Mouse (Mus musculus) CH12.LX (cell line): ENCODE measurements at regions not wholly inside any gene's neighbourhood (a gene's known extent, or its start where the extent isn't known, plus 50 kb on each side); places are given as distances from the start of the nearest gene placed in this dataset.

ENCODE experiments used
- DNase-seq: peaks from one replicate; pipeline ENCODE4 v3.0.0-alpha.2; 2013; ENCODE audit errors: extremely low read depth
- H3K27ac ChIP-seq: 2 replicates; pipeline ENCODE4 v1.5.1; 2012; ENCODE audit warnings: low read depth, mild to moderate bottlenecking, control low read depth, moderate library complexity; ENCODE audit not compliant: insufficient read depth
- H3K27me3 ChIP-seq: replicated peaks from 2 replicates; pipeline ENCODE3; 2012; ENCODE audit warnings: inconsistent platforms
- H3K36me3 ChIP-seq, 2 experiments: replicated peaks in 1 of 2; 2 replicates each; pipeline versions ENCODE3 to v1.6.1; 2012; ENCODE audit warnings: inconsistent platforms in 1 of 2, low read length in 1 of 2, mild to moderate bottlenecking in 1 of 2, mixed read lengths in 1 of 2, moderate library complexity in 1 of 2; ENCODE audit not compliant: control insufficient read depth in 1 of 2, insufficient read depth in 1 of 2
- H3K4me1 ChIP-seq, 2 experiments: 2 replicates each; pipeline ENCODE4 v1.6.1; 2012; ENCODE audit warnings: inconsistent platforms in 1 of 2, moderate library complexity in 1 of 2; ENCODE audit not compliant: insufficient read depth in 2 of 2, control insufficient read depth in 1 of 2
- H3K4me2 ChIP-seq: 2 replicates; pipeline ENCODE4 v1.6.1; 2012; ENCODE audit warnings: low read depth, mild to moderate bottlenecking, control low read depth; ENCODE audit not compliant: poor library complexity, insufficient read depth, severe bottlenecking
- H3K4me3 ChIP-seq, 3 experiments: fragments of 150-350 bp in 1 of 3; sonication (generic) in 1 of 3; replicated peaks in 1 of 3; 2 replicates each; pipeline versions ENCODE3 to v1.5.1; 2011 to 2012; ENCODE audit warnings: low read depth in 2 of 3, low read length in 2 of 3, mild to moderate bottlenecking in 2 of 3, moderate library complexity in 2 of 3, control low read depth in 1 of 3, improper control_type of control experiment in 1 of 3, inconsistent platforms in 1 of 3, mixed read lengths in 1 of 3; ENCODE audit not compliant: poor library complexity in 1 of 3
- H3K79me2 ChIP-seq: replicated peaks from 2 replicates; pipeline ENCODE4 v1.6.1; 2012; ENCODE audit warnings: mild to moderate bottlenecking, moderate library complexity; ENCODE audit not compliant: control insufficient read depth, poor library complexity, insufficient read depth, severe bottlenecking; ENCODE audit errors: extremely low read depth
- H3K9ac ChIP-seq: 2 replicates; pipeline ENCODE4 v1.6.1; 2012; ENCODE audit warnings: low read depth, mild to moderate bottlenecking, control low read depth, moderate library complexity; ENCODE audit not compliant: insufficient read depth
- H3K9me3 ChIP-seq: replicated peaks from 2 replicates; pipeline ENCODE3; 2012; ENCODE audit warnings: low read length, inconsistent platforms, mixed read lengths
- CHD2 ChIP-seq: IDR thresholded peaks from 2 replicates; pipeline ENCODE4 v1.6.1; 2011; ENCODE audit warnings: low read length, improper control_type of control experiment
- CTCF ChIP-seq, 2 experiments: IDR thresholded peaks in 1 of 2; conservative IDR thresholded peaks in 1 of 2; 2 replicates each; pipeline ENCODE4 v1.5.1; 2011 to 2012; ENCODE audit warnings: low read depth in 2 of 2, low read length in 2 of 2, improper control_type of control experiment in 1 of 2, inconsistent platforms in 1 of 2, mild to moderate bottlenecking in 1 of 2, moderate library complexity in 1 of 2
- E2F4 ChIP-seq: IDR thresholded peaks from 2 replicates; pipeline ENCODE4 v1.6.1; 2011; ENCODE audit warnings: low read depth, low read length, improper control_type of control experiment; ENCODE audit not compliant: insufficient replicate concordance
- EP300 ChIP-seq: IDR thresholded peaks from 2 replicates; pipeline ENCODE4 v1.6.1; 2011; ENCODE audit warnings: low read length, improper control_type of control experiment
- JUN ChIP-seq: IDR thresholded peaks from 2 replicates; pipeline ENCODE4 v1.6.1; 2011; ENCODE audit warnings: low read depth, mild to moderate bottlenecking, low read length, improper control_type of control experiment, moderate library complexity; ENCODE audit not compliant: insufficient read depth
- KAT2A ChIP-seq: IDR thresholded peaks from 2 replicates; pipeline ENCODE4 v1.6.1; 2012; ENCODE audit warnings: low read length, improper control_type of control experiment, inconsistent platforms; ENCODE audit not compliant: insufficient replicate concordance
- MAX ChIP-seq: IDR thresholded peaks from 2 replicates; pipeline ENCODE4 v1.6.1; 2011; ENCODE audit warnings: low read length, improper control_type of control experiment
- MAZ ChIP-seq: IDR thresholded peaks from 2 replicates; pipeline ENCODE4 v1.6.1; 2012; ENCODE audit warnings: low read depth, mild to moderate bottlenecking, inconsistent platforms, low read length, improper control_type of control experiment, moderate library complexity
- MXI1 ChIP-seq: IDR thresholded peaks from 2 replicates; pipeline ENCODE4 v1.6.1; 2011; ENCODE audit warnings: mild to moderate bottlenecking, low read depth, low read length, improper control_type of control experiment
- PAX5 ChIP-seq: IDR thresholded peaks from 2 replicates; pipeline ENCODE4 v1.6.1; 2012; ENCODE audit warnings: low read length, inconsistent platforms, mixed read lengths
- POLR2AphosphoS2 ChIP-seq: IDR thresholded peaks from 2 replicates; pipeline ENCODE4 v1.6.1; 2011; ENCODE audit warnings: low read depth, low read length, improper control_type of control experiment
- SIN3A ChIP-seq: IDR thresholded peaks from 2 replicates; pipeline ENCODE4 v1.6.1; 2012; ENCODE audit warnings: low read length, improper control_type of control experiment, inconsistent platforms
- SMC3 ChIP-seq: IDR thresholded peaks from 2 replicates; pipeline ENCODE4 v1.6.1; 2011; ENCODE audit warnings: low read depth, low read length, improper control_type of control experiment
- TCF12 ChIP-seq: IDR thresholded peaks from 2 replicates; pipeline ENCODE4 v1.6.1; 2014; ENCODE audit warnings: low read depth, mild to moderate bottlenecking, inconsistent platforms, low read length, improper control_type of control experiment
- USF1 ChIP-seq: IDR thresholded peaks from 2 replicates; pipeline ENCODE4 v1.6.1; 2014; ENCODE audit warnings: low read depth, mild to moderate bottlenecking, inconsistent platforms, low read length, improper control_type of control experiment
- USF2 ChIP-seq: conservative IDR thresholded peaks from 2 replicates; pipeline ENCODE4 v1.6.1; 2011; ENCODE audit warnings: low read depth, low read length, improper control_type of control experiment
- ZC3H11A ChIP-seq: IDR thresholded peaks from 2 replicates; pipeline ENCODE4 v1.6.1; 2012; ENCODE audit warnings: low read depth, mild to moderate bottlenecking, inconsistent platforms, low read length, improper control_type of control experiment
- ZNF384 ChIP-seq: IDR thresholded peaks from 2 replicates; pipeline ENCODE4 v1.6.1; 2012; ENCODE audit warnings: low read depth, low read length, improper control_type of control experiment, inconsistent platforms
- dilution Hi-C: fragments of 300-500 bp; cut with MboI; formaldehyde crosslinking; loops from 2 replicates; pipeline ENCODE4 v1.14.3; 2020; ENCODE audit warnings: low sequenced_read_pairs; ENCODE audit not compliant: extremely low pct_unique_long_range_greater_than_20kb, extremely low pct_ligation_motif_present
- in situ Hi-C: fragments of 300-500 bp; cut with MboI; formaldehyde crosslinking; loops from 3 replicates; pipeline ENCODE4 v1.14.3; 2019; ENCODE audit warnings: low sequenced_read_pairs, low pct_ligation_motif_present, low pct_unique_long_range_greater_than_20kb, mixed read lengths

DNA sequence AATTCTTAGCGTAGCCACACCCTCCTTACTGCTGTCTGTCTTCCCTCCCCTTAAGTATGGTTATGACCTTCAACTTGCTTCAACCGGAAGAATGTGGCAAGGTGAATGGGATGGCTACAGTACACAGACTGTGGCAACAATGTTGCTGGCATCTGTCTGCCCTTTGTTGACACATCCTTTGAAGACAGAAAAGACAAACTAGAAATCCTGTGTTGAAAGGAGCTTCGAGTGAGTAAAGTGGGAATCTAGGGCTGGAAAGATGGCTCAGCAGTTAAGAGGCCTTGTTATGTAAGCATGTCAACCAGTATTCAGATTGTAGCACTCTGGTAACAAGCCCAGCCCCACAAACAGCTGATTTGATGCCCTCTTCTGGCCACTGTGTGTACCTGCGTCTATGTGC is 60.2 kb upstream of the Ercc4 start:
- no peak overlapping the region for H3K4me2 ChIP-seq
- H3K27me3 ChIP-seq, result peaks cover 6% of the 10 kb centered on the region
- H3K9me3 ChIP-seq, result peaks cover 8% of the 10 kb centered on the region
- no peak for DNase-seq
- H3K36me3 ChIP-seq, result no peaks in the 10 kb centered on the region
- no peak overlapping the region for H3K9ac ChIP-seq
- H3K4me3 ChIP-seq, result no peak overlapping the region
- no peak overlapping the region for H3K27ac ChIP-seq
- dilution Hi-C loops (no loop called here), in situ Hi-C loops (no loop called here)
- H3K79me2 ChIP-seq, result no peaks in the 10 kb centered on the region
- H3K4me1 ChIP-seq, result no peaks in the 10 kb centered on the region
- TF ChIP-seq KAT2A, result no peak
- no peak for TF ChIP-seq USF2
- TF ChIP-seq EP300, result no peak
- no peak for TF ChIP-seq PAX5
- no peak for TF ChIP-seq ZC3H11A
- TF ChIP-seq CTCF (conservative IDR thresholded peaks at IDR 0.05 in 1 of 2, IDR thresholded peaks at IDR 0.05 in 1 of 2; ENCODE audit: low read depth in 2 of 2, low read length in 2 of 2), result no peak; a peak in 1 of 4 replicates
- no peak for TF ChIP-seq USF1
- TF ChIP-seq SMC3, result no peak
- no peak for TF ChIP-seq SIN3A
- TF ChIP-seq CHD2, result no peak
- TF ChIP-seq MAZ, result no peak
- no peak for TF ChIP-seq TCF12
- no peak for TF ChIP-seq MAX
- no peak for TF ChIP-seq E2F4
- no peak for TF ChIP-seq MXI1
- TF ChIP-seq JUN, result no peak
- TF ChIP-seq ZNF384, result no peak

DNA sequence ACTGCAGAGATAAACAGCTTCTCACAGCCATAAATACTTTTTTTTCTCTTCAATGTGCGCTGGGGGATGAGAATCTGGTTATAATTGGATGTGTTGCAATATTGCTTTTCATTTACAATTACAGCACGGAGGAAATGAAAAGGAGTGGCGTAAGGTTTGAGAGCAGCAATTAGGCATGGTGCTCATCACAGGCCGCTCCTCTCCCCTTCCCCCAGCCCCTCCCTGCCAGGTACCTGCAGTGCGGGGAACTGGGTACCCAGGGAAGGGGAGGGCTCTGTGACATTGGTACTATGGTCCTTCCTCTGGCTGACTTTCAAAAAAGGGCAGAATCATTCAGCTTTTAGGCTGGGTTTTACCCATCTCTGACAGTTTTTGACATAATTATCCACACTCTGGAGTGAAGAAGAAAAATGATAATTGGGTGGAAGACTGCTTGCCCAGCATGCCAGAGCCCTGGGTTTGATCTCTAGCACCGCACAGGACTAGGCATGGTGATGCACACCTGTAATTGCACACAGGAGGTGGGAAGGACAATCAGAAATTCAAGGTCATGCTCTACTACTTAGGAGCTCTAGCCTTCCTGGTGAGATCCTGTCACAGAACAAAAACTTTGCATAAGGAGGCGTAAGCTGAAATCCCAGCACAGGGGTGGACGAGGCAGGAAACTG is 59.1 kb upstream of the Ercc4 start:
- no peak overlapping the region for H3K9ac ChIP-seq
- TF ChIP-seq POLR2AphosphoS2 (no peak), CTCF (conservative IDR thresholded peaks at IDR 0.05 in 1 of 2, IDR thresholded peaks at IDR 0.05 in 1 of 2; ENCODE audit: low read depth in 2 of 2, low read length in 2 of 2) (no peak), MAZ (no peak)
- TF ChIP-seq, all 38 proteins: peak for 0
- peaks cover 8% of the 10 kb centered on the region for H3K9me3 ChIP-seq
- dilution Hi-C loops (no loop called here), in situ Hi-C loops (no loop called here)
- H3K27me3 ChIP-seq, result peaks cover 8% of the 10 kb centered on the region
- no peak overlapping the region for H3K27ac ChIP-seq
- H3K4me1 ChIP-seq, result no peaks in the 10 kb centered on the region
- no peak for DNase-seq
- H3K79me2 ChIP-seq, result no peaks in the 10 kb centered on the region
- no peak overlapping the region for H3K4me3 ChIP-seq
- no peak overlapping the region for H3K4me2 ChIP-seq
- no peaks in the 10 kb centered on the region for H3K36me3 ChIP-seq
